Mouse (Mus musculus) MEL (cell line): ENCODE data around the gene Kcne3.

Experiments
- CTCF ChIP-seq, 3 experiments: IDR thresholded peaks in 2 of 3; conservative IDR thresholded peaks in 1 of 3; 2 replicates each; pipeline ENCODE4 v1.5.1; 2011 to 2012; ENCODE audit warnings: low read length in 3 of 3, low read depth in 2 of 3, mild to moderate bottlenecking in 2 of 3, improper control_type of control experiment in 1 of 3, inconsistent platforms in 1 of 3, mixed read lengths in 1 of 3, moderate library complexity in 1 of 3; ENCODE audit not compliant: control insufficient read depth in 1 of 3, insufficient read depth in 1 of 3, poor library complexity in 1 of 3, severe bottlenecking in 1 of 3
- POLR2A ChIP-seq, 2 experiments: IDR thresholded peaks; 2 replicates each; pipeline ENCODE4 v1.6.1; 2011 to 2012; ENCODE audit warnings: low read length in 2 of 2, mild to moderate bottlenecking in 2 of 2, control low read depth in 1 of 2, improper control_type of control experiment in 1 of 2, low read depth in 1 of 2, moderate library complexity in 1 of 2; ENCODE audit not compliant: control insufficient read depth in 1 of 2, insufficient read depth in 1 of 2, poor library complexity in 1 of 2
- SMC3 ChIP-seq: IDR thresholded peaks from 2 replicates; pipeline ENCODE4 v1.6.1; 2011; ENCODE audit warnings: low read depth, low read length, improper control_type of control experiment
- USF1 ChIP-seq: IDR thresholded peaks from 2 replicates; pipeline ENCODE4 v1.6.1; 2014; ENCODE audit warnings: low read depth, mild to moderate bottlenecking, inconsistent platforms, low read length, improper control_type of control experiment, moderate library complexity

- TF ChIP-seq CTCF (IDR thresholded peaks at IDR 0.05 in 2 of 3, conservative IDR thresholded peaks at IDR 0.05 in 1 of 3; ENCODE audit: control insufficient read depth in 1 of 3, insufficient read depth in 1 of 3, low read depth in 2 of 3, low read length in 3 of 3, poor library complexity in 1 of 3, severe bottlenecking in 1 of 3) (no peak), SMC3 (no peak), POLR2A (IDR thresholded peaks at IDR 0.05; ENCODE audit: control insufficient read depth in 1 of 2, insufficient read depth in 1 of 2, low read depth in 1 of 2, low read length in 2 of 2, poor library complexity in 1 of 2) (no peak), USF1 (no peak)
These were observed 29.8 kb downstream of the Kcne3 start for GRCm38 (mm10) chr7:100206144-100206543.
